Mouse (Mus musculus) c-Kit-negative CD71-positive TER-119-positive erythroid progenitor cells, embryonic 14.5 days (primary cell): Measurements from ENCODE around the gene Car12.
"Not testable (repeated sequence)": the region's sequence is repeated elsewhere in the genome, so short reads cannot be mapped to it uniquely, and the experiment has no call there.

Source experiments
- DNase-seq: peaks from one replicate; pipeline ENCODE4 v3.0.0-alpha.2; 2013; ENCODE audit warnings: low read depth, low spot score

The Car12 gene

DNA sequence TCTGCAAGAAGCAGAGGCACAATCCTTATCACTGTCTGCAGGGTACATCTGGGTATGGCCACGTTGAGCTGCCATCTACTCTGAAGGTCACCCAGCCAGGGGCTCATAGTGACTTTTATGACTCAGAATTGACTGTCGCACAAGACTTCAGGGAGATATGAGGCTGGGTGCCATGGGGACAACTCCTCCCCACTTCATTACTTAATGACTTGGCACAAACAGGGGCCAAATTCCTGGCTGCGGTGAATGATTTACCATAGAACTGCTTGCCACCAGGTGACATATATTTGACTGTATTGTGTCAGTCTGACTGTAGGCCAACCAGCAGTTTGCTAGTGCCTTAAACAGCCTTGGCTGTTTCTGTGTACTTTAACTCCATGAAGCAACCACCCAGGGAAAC is 55.8 kb downstream of the Car12 start:
- DNase-seq, result no peak

DNA sequence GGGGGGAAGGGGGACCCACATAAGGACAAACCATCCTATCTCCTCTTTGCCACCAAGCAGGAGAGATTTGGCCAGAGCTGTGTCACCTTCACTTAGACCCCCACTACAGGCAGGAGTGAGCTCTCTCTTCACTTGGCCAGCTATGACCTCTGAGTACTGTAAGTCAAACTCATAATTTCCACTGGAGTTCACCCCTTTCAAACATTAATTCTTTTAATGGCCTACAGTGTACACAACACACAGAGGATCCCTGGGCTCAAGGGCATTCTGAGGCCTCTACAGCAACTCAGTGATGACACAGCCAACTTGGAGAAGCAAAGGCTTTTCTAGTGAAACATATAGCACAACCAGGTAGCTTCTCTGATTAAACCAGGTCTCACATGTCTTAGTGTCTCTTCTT is 57.2 kb downstream of the Car12 start:
- DNase-seq, result no peak

GRCm38 (mm10) chr9:66784552-66784951 is 71.1 kb downstream of the Car12 start:
- DNase-seq, result not testable (repeated sequence)

DNA sequence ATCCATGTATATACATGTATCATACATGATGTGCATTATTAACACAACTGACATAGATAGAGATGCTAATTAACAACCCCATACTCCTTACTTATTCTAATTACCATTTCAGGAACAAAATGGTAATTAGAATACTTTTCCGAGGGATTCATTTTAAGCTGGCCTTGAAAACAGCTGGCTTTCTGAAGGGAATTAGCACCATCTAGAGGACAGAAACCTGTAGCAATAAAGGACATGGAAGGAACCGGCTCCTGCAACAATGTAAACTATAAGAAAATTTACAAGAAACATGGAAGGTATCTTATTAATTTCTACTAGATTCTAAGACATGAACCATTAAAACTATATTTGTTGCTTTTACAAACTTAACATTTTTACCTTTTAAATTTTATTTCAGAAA is 74.3 kb downstream of the Car12 start:
- no peak for DNase-seq

GRCm38 (mm10) chr9:66794629-66795463 is 81.4 kb downstream of the Car12 start:
- DNase-seq, result no peak

DNA sequence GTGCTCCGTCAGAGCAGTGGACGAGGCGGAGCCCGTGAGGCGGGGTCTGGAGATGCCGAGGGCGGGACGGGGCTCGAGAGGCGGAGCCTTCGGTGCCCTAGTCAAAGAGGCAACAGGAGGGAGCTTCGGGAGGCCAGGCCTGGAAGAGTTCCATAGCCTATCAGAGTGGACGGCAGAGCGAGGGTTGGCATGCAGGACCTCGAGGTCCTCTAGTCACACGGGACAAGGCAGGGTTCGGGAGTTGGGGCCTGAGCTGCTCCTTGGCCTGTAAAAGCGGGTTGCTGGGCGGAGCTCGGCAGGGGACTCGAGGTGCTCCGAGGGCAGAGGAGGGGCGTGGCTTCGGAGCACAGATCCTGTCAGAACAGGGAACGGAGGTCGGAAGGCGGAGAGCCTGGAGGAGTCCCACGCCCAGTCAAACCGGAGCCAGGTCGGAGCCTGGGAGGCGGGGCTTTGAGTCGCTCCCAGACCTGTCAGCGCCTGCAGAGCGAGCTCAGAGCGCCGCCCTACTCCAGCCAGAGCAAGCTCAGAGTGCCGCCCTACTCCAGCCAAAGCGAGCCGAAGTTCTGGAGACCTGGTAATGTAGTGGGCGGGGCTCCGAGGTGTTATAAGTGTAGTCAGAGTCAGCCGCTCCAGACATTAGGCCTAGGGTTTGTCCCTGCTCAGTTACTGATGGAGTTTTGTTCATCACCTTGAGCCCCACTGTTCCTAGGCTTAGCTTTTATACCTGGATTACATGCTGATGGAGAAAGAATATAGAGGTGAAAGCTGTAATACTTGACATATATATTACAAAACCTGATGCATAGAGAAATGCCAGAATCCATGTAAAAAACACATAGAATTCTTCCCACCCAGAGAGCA is 82.2 kb downstream of the Car12 start, which contains the start of gene Aph1b:
Aph1b (minus strand) TSS at position 27 of the 861 bp plus-strand sequence.
- DNase-seq, result peak; percentile 95

GRCm38 (mm10) chr9:66796739-66797138 is 83.3 kb downstream of the Car12 start, which contains the start of gene Gm10647:
Gene Gm10647 (plus strand): TSS chr9:66797039.
- DNase-seq, result no peak

DNA sequence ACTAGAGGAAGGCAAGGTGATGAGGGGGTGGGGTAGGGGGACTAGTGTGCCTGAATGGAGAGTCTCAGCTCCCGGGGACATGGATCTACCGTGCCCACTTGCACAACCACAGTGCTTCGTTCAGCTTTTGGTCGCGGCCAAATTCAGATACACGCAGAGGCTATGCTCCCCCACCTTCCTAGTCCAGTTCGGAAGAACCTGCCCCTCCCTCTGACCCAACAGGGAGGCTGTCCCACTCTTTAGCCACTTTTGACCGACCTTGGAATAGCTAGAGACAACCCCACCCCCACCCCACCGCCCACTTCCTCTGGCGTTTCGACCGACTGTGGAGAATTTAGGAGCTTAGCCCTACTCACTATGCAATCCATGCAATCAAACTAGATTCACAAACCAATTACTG is 88.5 kb downstream of the Car12 start:
- no peak for DNase-seq

GRCm38 (mm10) chr9:66805951-66806350 is 92.5 kb downstream of the Car12 start:
- not testable (repeated sequence) for DNase-seq

DNA sequence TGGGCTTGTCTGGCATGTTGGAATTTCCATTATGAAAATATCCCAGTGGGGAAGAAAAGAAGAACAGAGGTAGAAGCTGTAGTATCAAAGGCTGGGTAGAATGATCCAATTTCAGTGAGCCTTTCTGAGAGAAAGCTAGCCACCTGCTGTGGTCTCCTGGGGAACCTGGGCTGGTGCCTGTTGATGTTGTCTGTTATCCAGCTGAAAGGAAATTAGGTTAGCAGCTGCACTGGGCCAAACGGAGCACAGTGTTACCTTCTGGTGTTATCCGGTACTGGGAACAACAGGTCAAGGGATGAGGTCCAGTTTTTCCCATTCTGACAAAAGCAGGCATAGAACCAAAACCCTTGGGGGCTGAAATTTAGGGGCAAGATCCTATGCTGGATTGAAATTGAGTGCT is 99.9 kb downstream of the Car12 start:
- no peak for DNase-seq
